ENCODE assay signal across 31 mouse cellular contexts in genomic region chr7:73338353-73338752, GRCm38 (mm10). TPM values are rescaled to one million over a fixed set of nuclear protein-coding genes. Genes with fewer than 3 reads are reported as not detected.
DNase-seq lines count a peak whose midpoint lies in the region; ATAC-seq lines count a peak whose summit lies in the region.
"Had no signal": no experiment of that assay in that cellular context is flagged by ENCODE, and none has a peak within 500 bp of the region (broad histone marks: within the 10 kb centered on the region; RNA-seq: fewer than 3 reads in every experiment).

No protein-coding gene starts in this region.

- H3K9me3 ChIP-seq in kidney, embryonic 14.5 days (ENCODE audit: control insufficient read depth, low read length) = no peaks in the 10 kb centered on the region
- no peaks in the 10 kb centered on the region for H3K9me3 ChIP-seq in forebrain, embryonic 13.5 days (replicated peaks)
- H3K9me3 ChIP-seq: embryonic facial prominence, embryonic 10.5 days; forebrain, embryonic 10.5 days; heart, embryonic 15.5 days; limb, embryonic 15.5 days; liver, embryonic 15.5 days; midbrain, embryonic 12.5 days; stomach, embryonic 15.5 days had no signal

- H3K36me3 ChIP-seq in kidney, embryonic 14.5 days (ENCODE audit: control insufficient read depth, insufficient read depth, low read length) = no peaks in the 10 kb centered on the region
- H3K36me3 ChIP-seq in forebrain, embryonic 13.5 days (ENCODE audit: poor library complexity, severe bottlenecking) = no peaks in the 10 kb centered on the region
- H3K36me3 ChIP-seq: embryonic facial prominence, embryonic 10.5 days; forebrain, embryonic 10.5 days; heart, embryonic 15.5 days; limb, embryonic 15.5 days; liver, embryonic 15.5 days; midbrain, embryonic 12.5 days; stomach, embryonic 15.5 days had no signal

- no peak overlapping the region for H3K4me2 ChIP-seq in kidney, embryonic 14.5 days (replicated peaks; ENCODE audit: low read depth, low read length)
- no peak overlapping the region for H3K4me2 ChIP-seq in forebrain, embryonic 13.5 days
- H3K4me2 ChIP-seq: heart, embryonic 15.5 days; hindbrain, embryonic 14.5 days; limb, embryonic 15.5 days; liver, embryonic 15.5 days; midbrain, embryonic 12.5 days; stomach, embryonic 15.5 days had no signal

- DNase-seq in adrenal gland, postnatal 14 days = peak; percentile 38
- DNase-seq in adrenal gland, postnatal 4 days (ENCODE audit: low spot score in 2 of 2) = no peak
- peak; percentile 9 to 18 for DNase-seq in kidney, postnatal 36 days
- peak; percentile 61 for DNase-seq in fat pad, adult 2 months (ENCODE audit: extremely low read depth, low read depth, low spot score)
- peak; percentile 78 for DNase-seq in lung, postnatal 25 days (ENCODE audit: low spot score)
- DNase-seq in left cerebral cortex, adult 9 months (ENCODE audit: low spot score in 2 of 2) = no peak
- DNase-seq: cerebellum, adult 11-12 months; cerebellum, postnatal 10 days; forebrain, postnatal 0 days; gastrocnemius, postnatal 36 days; heart, postnatal 4 days; layer of hippocampus, postnatal 36 days; left cerebral cortex, postnatal 4 days; thymus, adult 18-20 months; thymus, postnatal 36 days had no signal

- no peak for ATAC-seq in kidney, embryonic 14.5 days (ENCODE audit: low FRiP score, low TSS enrichment)
- ATAC-seq in forebrain, embryonic 13.5 days = no peak
- ATAC-seq: CD4-positive, CD25-positive, alpha-beta regulatory T cell, adult 4 months; forebrain, postnatal 0 days; inflammation-experienced regulatory T-cells, adult 6 months had no signal

- H3K27me3 ChIP-seq in kidney, embryonic 14.5 days (ENCODE audit: control insufficient read depth, insufficient read depth, low read length) = no peaks in the 10 kb centered on the region
- H3K27me3 ChIP-seq in forebrain, embryonic 13.5 days = no peaks in the 10 kb centered on the region
- H3K27me3 ChIP-seq: liver, embryonic 15.5 days; midbrain, embryonic 12.5 days; stomach, embryonic 15.5 days had no signal

- WGBS in kidney, embryonic 14.5 days = 90% methylated on average over 5 of the region's 5 CpGs
- 90% methylated on average over 5 of the region's 5 CpGs for WGBS in forebrain, embryonic 13.5 days

- H3K4me3 ChIP-seq in kidney, embryonic 14.5 days (ENCODE audit: low read length) = no peak overlapping the region
- H3K4me3 ChIP-seq in forebrain, embryonic 13.5 days = no peak overlapping the region
- H3K4me3 ChIP-seq: embryonic facial prominence, embryonic 10.5 days; forebrain, embryonic 10.5 days; heart, embryonic 15.5 days; limb, embryonic 15.5 days; liver, embryonic 15.5 days; midbrain, embryonic 12.5 days; stomach, embryonic 15.5 days had no signal

- H3K4me1 ChIP-seq in kidney, embryonic 14.5 days (ENCODE audit: control insufficient read depth, insufficient read depth, low read length) = peaks cover 10% of the 10 kb centered on the region; the same call in 1 of the 2 replicates
- peaks cover 31% of the 10 kb centered on the region for H3K4me1 ChIP-seq in forebrain, embryonic 13.5 days
- H3K4me1 ChIP-seq: liver, embryonic 15.5 days had no signal

- H3K9ac ChIP-seq in kidney, embryonic 14.5 days (ENCODE audit: low read depth, low read length) = no peak overlapping the region
- no peak overlapping the region for H3K9ac ChIP-seq in forebrain, embryonic 13.5 days
- H3K9ac ChIP-seq: forebrain, postnatal 0 days; heart, embryonic 15.5 days; hindbrain, embryonic 14.5 days; limb, embryonic 15.5 days; liver, embryonic 15.5 days; midbrain, embryonic 12.5 days; stomach, embryonic 15.5 days had no signal

- no peak overlapping the region for H3K27ac ChIP-seq in kidney, embryonic 14.5 days (ENCODE audit: low read depth, low read length)
- H3K27ac ChIP-seq in forebrain, embryonic 13.5 days = no peak overlapping the region
- H3K27ac ChIP-seq: embryonic facial prominence, embryonic 10.5 days; forebrain, embryonic 10.5 days; heart, embryonic 15.5 days; hindbrain, embryonic 14.5 days; kidney, postnatal 0 days; limb, embryonic 15.5 days; liver, embryonic 15.5 days; midbrain, embryonic 12.5 days; stomach, embryonic 15.5 days had no signal

RNA-seq across cellular contexts. Expression of gene Rgma, which starts 37.0 kb away (rescaled TPM):
- 10.0 and 14.0 TPM in 2 replicates for total RNA-seq in adrenal gland, postnatal 14 days (2021)
- total RNA-seq in adrenal gland, postnatal 4 days (2021) = 10 to 100 TPM; 15.6 to 17.0 TPM
- polyA plus RNA-seq in kidney, embryonic 14.5 days (2014; fragmentation: Nextera tagmentation; extraction: Ambion mirVana) = 17.3 and 18.7 TPM in 2 replicates
- 24.7 and 27.6 TPM in 2 replicates for polyA plus RNA-seq in forebrain, embryonic 13.5 days (2015; fragmentation: Nextera tagmentation; extraction: Ambion mirVana)
- total RNA-seq: megakaryocyte progenitor cell, adult 5-6 weeks; monocyte, adult 5-6 weeks; neutrophil, adult 5-6 weeks had no signal
- polyA plus RNA-seq: CD4-positive, CD25-positive, alpha-beta regulatory T cell, adult 4 months; inflammation-experienced regulatory T-cells, adult 6 months had no signal

Comparison
In these comparisons a context has a peak if more than half of its experiments do, and no peak if none do; other contexts are left out.
1. DNase-seq: peak in adrenal gland, postnatal 14 days (single experiment), kidney, postnatal 36 days (2 of 2), fat pad, adult 2 months (single experiment) and lung, postnatal 25 days (single experiment); none in adrenal gland, postnatal 4 days (0 of 2) and left cerebral cortex, adult 9 months (0 of 2).